Mouse (Mus musculus) olfactory bulb, adult 2 months (tissue): Measurements from ENCODE around the gene Itpkc. TPM values are rescaled to one million over a fixed set of nuclear protein-coding genes. Genes with fewer than 3 reads are reported as not detected.

Experiments used
- H3K27ac ChIP-seq: fragments of 200-500 bp; 2 replicates; pipeline ENCODE4 v1.5.1; 2012; ENCODE audit warnings: low read depth, low read length; ENCODE audit not compliant: insufficient read depth
- H3K4me1 ChIP-seq: fragments of 200-500 bp; 2 replicates; pipeline ENCODE4 v1.6.1; 2012; ENCODE audit warnings: low read length; ENCODE audit not compliant: control insufficient read depth, insufficient read depth
- H3K4me3 ChIP-seq: fragments of 200-500 bp; 2 replicates; pipeline ENCODE4 v1.5.1; 2012; ENCODE audit warnings: mild to moderate bottlenecking, low read depth, low read length, moderate library complexity; ENCODE audit not compliant: insufficient read depth
- CTCF ChIP-seq: fragments of 200-500 bp; IDR thresholded peaks from 2 replicates; pipeline ENCODE4 v1.5.1; 2012; ENCODE audit warnings: low read depth, mild to moderate bottlenecking, low read length, moderate library complexity; ENCODE audit not compliant: insufficient read depth
- POLR2A ChIP-seq: fragments of 200-500 bp; IDR thresholded peaks from 2 replicates; pipeline ENCODE4 v1.6.1; 2012; ENCODE audit warnings: mild to moderate bottlenecking, low read depth, low read length, moderate library complexity; ENCODE audit not compliant: insufficient read depth
- WGBS: fragments of 180-500 bp; shearing (Covaris S2); methylation state at CpG from one replicate; pipeline ENCODE4 v1.1.7; 2018; 5-methylcytosine and 5-hydroxymethylcytosine counted together
- polyA plus RNA-seq: library from polyadenylated mRNA; stranded (reverse); fragments of >200 nt; gene quantifications from 2 replicates; pipeline ENCODE4 v1.2.4, GENCODE M21; 2012; ENCODE audit warnings: low replicate concordance; ENCODE audit not compliant: missing spikeins, insufficient read depth, insufficient read length

Gene Itpkc
- polyA plus RNA-seq, 1 experiment, result not detected

DNA sequence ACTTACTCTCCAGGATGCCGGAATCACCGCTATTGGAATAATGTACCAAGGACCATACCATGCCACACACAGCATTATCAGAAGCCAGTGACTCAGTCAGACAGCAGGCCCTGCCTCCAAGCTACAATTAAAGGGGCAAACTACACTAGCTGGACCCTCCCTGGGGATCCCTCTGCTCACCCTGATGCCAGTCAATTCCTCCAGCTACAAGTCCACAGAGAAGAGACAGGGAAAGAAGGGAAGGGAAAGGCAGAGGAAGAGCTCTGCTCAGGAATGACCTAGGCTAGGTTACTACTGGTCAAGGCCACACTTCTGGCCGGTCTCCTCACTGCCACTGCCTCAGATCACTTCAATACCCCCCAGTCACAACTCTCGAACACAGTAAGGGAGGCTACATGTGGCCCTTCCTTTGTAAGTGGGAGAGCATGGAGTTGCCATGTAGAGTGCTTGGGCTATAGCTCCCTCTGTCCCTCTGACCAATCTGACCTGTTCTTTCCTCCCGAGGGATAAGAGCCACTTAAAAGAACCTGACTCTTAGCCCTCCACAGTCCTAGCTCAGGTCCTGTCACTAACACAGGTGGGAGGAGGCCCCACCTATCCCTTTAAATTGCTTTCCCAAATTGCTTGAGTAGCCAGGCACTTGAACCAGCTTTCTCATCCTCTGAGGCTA, 65.5 kb downstream of the Itpkc start:
- no peak for TF ChIP-seq CTCF
- TF ChIP-seq POLR2A, result no peak
- H3K4me3 ChIP-seq, result peak overlapping the region; percentile 15; the same call in 1 of the 2 replicates

DNA sequence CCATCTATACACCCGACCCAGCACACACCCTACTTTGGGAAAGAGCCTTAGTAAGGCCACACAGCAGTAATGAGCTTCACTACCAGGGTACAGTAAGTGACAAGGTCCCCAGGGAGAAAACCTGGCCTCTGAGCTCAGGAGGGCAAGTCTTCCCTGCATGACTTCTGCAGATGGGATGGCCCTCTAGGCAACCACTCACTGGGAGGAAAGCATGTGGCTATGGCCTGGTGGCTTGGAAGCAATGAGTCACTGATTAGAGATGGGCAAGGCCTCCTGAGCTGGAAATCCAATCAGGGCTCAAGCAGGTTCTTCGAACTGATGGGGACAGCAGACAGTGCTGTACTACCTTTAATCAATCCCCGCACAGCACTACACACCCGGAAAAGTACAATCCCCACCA, 66.7 kb downstream of the Itpkc start:
- H3K4me1 ChIP-seq, result peaks cover 47% of the 10 kb centered on the region
- TF ChIP-seq CTCF (no peak), POLR2A (no peak)
- no peak overlapping the region for H3K27ac ChIP-seq
- no peak overlapping the region for H3K4me3 ChIP-seq
- WGBS, result 84% methylated on average over 4 of the region's 4 CpGs

More for the DNA sequence above, 65.5 kb downstream of the Itpkc start:
- 48% methylated on average over 5 of the region's 5 CpGs for WGBS
- H3K4me1 ChIP-seq, result peaks cover 53% of the 10 kb centered on the region
- no peak overlapping the region for H3K27ac ChIP-seq

DNA sequence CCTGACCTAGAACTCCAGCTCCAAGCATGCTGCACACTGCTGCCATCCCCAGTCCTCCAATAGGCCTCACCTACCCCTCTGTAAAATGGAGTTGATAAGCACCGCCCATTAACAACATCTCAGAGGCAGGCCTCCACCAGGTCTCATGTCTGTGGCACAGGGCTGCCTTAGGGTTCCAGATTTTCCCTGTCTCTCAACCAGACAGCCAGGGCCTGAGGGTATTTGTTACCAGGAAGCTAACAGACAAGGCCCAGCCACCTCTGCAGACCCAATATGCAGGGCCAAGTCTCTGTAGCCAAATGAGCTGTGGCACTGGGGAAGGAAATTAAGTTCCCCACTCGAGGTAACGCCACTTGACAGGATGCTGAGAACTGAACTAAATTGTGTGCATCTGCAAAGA, 67.5 kb downstream of the Itpkc start:
- TF ChIP-seq POLR2A (no peak), CTCF (no peak)
- Histone ChIP-seq H3K27ac (no peak overlapping the region), H3K4me3 (no peak overlapping the region), H3K4me1 (peaks cover 47% of the 10 kb centered on the region)
- 58% methylated on average over 3 of the region's 3 CpGs for WGBS

DNA sequence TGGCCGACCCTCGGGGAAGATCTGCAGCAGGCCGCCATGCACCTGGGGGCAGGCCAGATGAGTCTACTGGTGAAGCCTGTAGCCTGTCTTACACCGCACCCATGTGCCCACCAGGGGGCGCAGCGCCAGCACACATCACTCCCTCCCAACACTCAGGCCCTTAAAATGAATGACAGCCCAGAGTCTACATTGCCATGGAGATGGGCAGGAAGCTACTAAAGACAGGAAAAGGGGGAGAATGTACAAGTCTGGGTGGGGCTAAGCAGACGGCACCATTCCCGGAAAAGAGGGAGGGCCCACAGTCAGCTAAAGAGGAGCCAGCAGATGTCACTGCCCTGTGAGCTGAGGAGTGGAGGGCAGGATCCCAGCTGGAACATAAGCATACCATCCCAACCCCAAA, 68.6 kb downstream of the Itpkc start:
- Histone ChIP-seq H3K4me1 (peaks cover 40% of the 10 kb centered on the region), H3K4me3 (no peak overlapping the region), H3K27ac (no peak overlapping the region)
- TF ChIP-seq CTCF (peak; percentile 94), POLR2A (no peak)
- 11% methylated on average over 8 of the region's 8 CpGs for WGBS

DNA sequence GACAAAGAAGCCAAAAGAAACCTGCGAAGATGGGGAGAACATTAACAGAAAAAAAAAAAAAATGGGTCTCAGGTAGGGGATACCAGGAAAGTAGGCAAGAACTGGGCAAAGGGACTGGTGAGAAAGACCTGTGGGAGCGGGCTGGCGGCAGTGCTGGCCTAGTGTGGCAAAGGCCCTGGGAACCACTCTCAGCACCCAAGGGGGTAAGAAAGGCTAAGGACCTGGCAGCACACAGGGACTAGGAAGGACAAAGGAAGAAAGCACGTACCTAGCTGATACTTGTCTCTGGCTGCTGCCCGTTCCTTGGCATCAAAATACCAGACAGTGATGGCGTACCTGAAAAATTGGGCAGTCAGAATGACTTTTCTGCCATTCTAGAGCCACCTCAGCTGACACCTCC, 69.2 kb downstream of the Itpkc start:
- Histone ChIP-seq H3K4me3 (no peak overlapping the region), H3K4me1 (peaks cover 34% of the 10 kb centered on the region), H3K27ac (no peak overlapping the region)
- WGBS, result 93% methylated on average over 6 of the region's 6 CpGs
- TF ChIP-seq POLR2A, result no peak
- no peak for TF ChIP-seq CTCF

DNA sequence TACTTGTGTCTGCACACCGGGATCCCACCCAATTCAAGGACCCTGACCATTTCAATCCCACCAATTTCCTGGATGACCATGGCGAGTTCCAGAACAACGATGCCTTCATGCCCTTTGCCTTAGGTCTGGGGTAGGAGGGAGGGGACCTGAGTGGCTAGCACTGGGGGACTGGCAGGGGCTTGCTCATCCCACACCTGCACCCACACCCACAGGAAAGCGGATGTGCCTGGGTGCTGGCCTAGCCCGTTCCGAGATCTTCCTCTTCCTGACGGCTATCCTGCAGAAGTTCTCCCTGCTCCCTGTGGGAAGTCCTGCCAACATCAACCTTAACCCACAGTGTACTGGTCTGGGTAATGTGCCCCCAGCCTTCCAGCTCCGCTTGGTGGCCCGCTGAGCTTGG, 70.3 kb downstream of the Itpkc start:
- Histone ChIP-seq H3K4me3 (no peak overlapping the region), H3K27ac (no peak overlapping the region), H3K4me1 (peaks cover 27% of the 10 kb centered on the region)
- TF ChIP-seq POLR2A (no peak), CTCF (no peak)
- WGBS, result 85% methylated on average over 9 of the region's 9 CpGs

Other genes starting within 250 kb of the Itpkc start
- not detected in 2 replicates for gene Cyp2a12, start 199.6 kb downstream of the Itpkc start, polyA plus RNA-seq
- gene Cyp2f2, start 108.8 kb downstream of the Itpkc start, polyA plus RNA-seq, result not detected in 2 replicates
- not detected in 2 replicates for gene Cyp2t4, start 74.9 kb downstream of the Itpkc start, polyA plus RNA-seq
- gene Egln2, start 61.9 kb downstream of the Itpkc start, polyA plus RNA-seq, result not detected in 2 replicates
- gene Rab4b, start 49.8 kb downstream of the Itpkc start, polyA plus RNA-seq, result not detected in 2 replicates
- not detected in 2 replicates for gene Gm21983, start 47.6 kb downstream of the Itpkc start, polyA plus RNA-seq
- gene Mia, start 47.5 kb downstream of the Itpkc start, polyA plus RNA-seq, result not detected in 2 replicates
- gene BC024978, start 32.9 kb downstream of the Itpkc start, polyA plus RNA-seq, result not detected in 2 replicates
- gene Snrpa, start 32.4 kb downstream of the Itpkc start, polyA plus RNA-seq, result not detected in 2 replicates
- not detected in 2 replicates for gene Coq8b, start 4.4 kb upstream of the Itpkc start, polyA plus RNA-seq
- gene Numbl, start 29.8 kb upstream of the Itpkc start, polyA plus RNA-seq, result not detected in 2 replicates
- not detected in 2 replicates for gene Ltbp4, start 109.0 kb upstream of the Itpkc start, polyA plus RNA-seq
- not detected in 2 replicates for gene Shkbp1, start 127.4 kb upstream of the Itpkc start, polyA plus RNA-seq
- not detected in 2 replicates for gene Gm20479, start 128.8 kb upstream of the Itpkc start, polyA plus RNA-seq
- gene Sptbn4, start 219.0 kb upstream of the Itpkc start, polyA plus RNA-seq, result not detected in 2 replicates
- gene Blvrb, start 219.3 kb upstream of the Itpkc start, polyA plus RNA-seq, result not detected in 2 replicates
- gene Sertad3, start 245.1 kb upstream of the Itpkc start, polyA plus RNA-seq, result not detected in 2 replicates